Mouse (Mus musculus) kidney, embryonic 15.5 days (tissue): ENCODE data around the gene 4933428G20Rik. TPM values are rescaled to one million over a fixed set of nuclear protein-coding genes. Genes with fewer than 3 reads are reported as not detected.

ENCODE experiments used
- ATAC-seq: fragments of 200-750 bp; cut with Nextera tagmentation; replicated peaks from 2 replicates; pipeline ENCODE4 v1.8.0; 2017; ENCODE audit warnings: moderate TSS enrichment; ENCODE audit not compliant: low FRiP score
- H3K27ac ChIP-seq: fragments of 300-500 bp; sonication (generic); 2 replicates; pipeline ENCODE4 v1.5.1; 2015; ENCODE audit warnings: mild to moderate bottlenecking, inconsistent platforms
- H3K27me3 ChIP-seq: fragments of 300-500 bp; sonication (generic); 2 replicates; pipeline ENCODE4 v1.6.1; 2015; ENCODE audit warnings: inconsistent platforms
- H3K36me3 ChIP-seq: fragments of 300-500 bp; sonication (generic); 2 replicates; pipeline ENCODE4 v1.6.1; 2015; ENCODE audit warnings: inconsistent platforms
- H3K4me1 ChIP-seq: fragments of 300-500 bp; sonication (generic); 2 replicates; pipeline ENCODE4 v1.6.1; 2015; ENCODE audit warnings: inconsistent platforms
- H3K4me2 ChIP-seq: fragments of 300-500 bp; sonication (generic); 2 replicates; pipeline ENCODE4 v1.6.1; 2015; ENCODE audit warnings: moderate library complexity, mild to moderate bottlenecking, inconsistent platforms
- H3K4me3 ChIP-seq: fragments of 300-500 bp; sonication (generic); replicated peaks from 2 replicates; pipeline ENCODE4 v1.5.1; 2015; ENCODE audit warnings: mild to moderate bottlenecking, inconsistent platforms
- H3K9ac ChIP-seq: fragments of 300-500 bp; sonication (generic); 2 replicates; pipeline ENCODE4 v1.6.1; 2015; ENCODE audit warnings: mild to moderate bottlenecking, inconsistent platforms
- H3K9me3 ChIP-seq: fragments of 300-500 bp; sonication (generic); replicated peaks from 2 replicates; pipeline ENCODE4 v1.6.1; 2016; ENCODE audit warnings: inconsistent platforms
- WGBS: fragments of 180-500 bp; shearing (Covaris S2); methylation state at CpG from one replicate; pipeline ENCODE4 v1.1.7; 2015; ENCODE audit warnings: mixed read lengths; 5-methylcytosine and 5-hydroxymethylcytosine counted together
- polyA plus RNA-seq: library from polyadenylated mRNA; unstranded; fragments of >200 nt; fragmentation: Nextera tagmentation; extraction: Ambion mirVana; gene quantifications from 2 replicates; pipeline ENCODE4 v1.2.1, GENCODE M21; 2015

The 4933428G20Rik gene
- polyA plus RNA-seq, 1 experiment from 2014 or later, result 0.84 TPM

- no peak overlapping the region for H3K4me2 ChIP-seq
- H3K9ac ChIP-seq, result no peak overlapping the region
- H3K27ac ChIP-seq, result no peak overlapping the region
- H3K36me3 ChIP-seq, result no peaks in the 10 kb centered on the region
- no peak for ATAC-seq
- H3K4me3 ChIP-seq, result no peak overlapping the region
- H3K9me3 ChIP-seq, result no peaks in the 10 kb centered on the region
- H3K4me1 ChIP-seq, result peaks cover 62% of the 10 kb centered on the region
- 48% methylated on average over 5 of the region's 5 CpGs for WGBS
- peaks cover 73% of the 10 kb centered on the region for H3K27me3 ChIP-seq
Observed at GRCm38 (mm10) chr11:97539622-97540021, 39.5 kb upstream of the 4933428G20Rik start.

- peak overlapping the region; percentile 79 for H3K4me2 ChIP-seq
- no peaks in the 10 kb centered on the region for H3K36me3 ChIP-seq
- no peaks in the 10 kb centered on the region for H3K9me3 ChIP-seq
- 31% methylated on average over 12 of the region's 12 CpGs for whole genome bisulfite sequencing
- peaks cover 71% of the 10 kb centered on the region for H3K4me1 ChIP-seq
- H3K27me3 ChIP-seq, result peaks cover 82% of the 10 kb centered on the region
- no peak overlapping the region for H3K27ac ChIP-seq
- H3K9ac ChIP-seq, result 0 out of 2 replicates have a peak overlapping the region, but pooled peaks have one; percentile 31
- H3K4me3 ChIP-seq, result peak overlapping the region; percentile 44
- no peak for ATAC-seq
Observed at GRCm38 (mm10) chr11:97537580-97538089, 37.5 kb upstream of the 4933428G20Rik start.

- Histone ChIP-seq H3K9ac (peak overlapping the region; percentile 31; the same call in 1 of the 2 replicates), H3K4me2 (peak overlapping the region; percentile 79), H3K27me3 (peaks cover 88% of the 10 kb centered on the region), H3K27ac (no peak overlapping the region), H3K36me3 (no peaks in the 10 kb centered on the region), H3K4me3 (peak overlapping the region; percentile 44), H3K9me3 (no peaks in the 10 kb centered on the region), H3K4me1 (peaks cover 71% of the 10 kb centered on the region)
- WGBS, result 1% methylated on average over 36 of the region's 36 CpGs
- peak; percentile 62 for ATAC-seq
Observed at GRCm38 (mm10) chr11:97536835-97537579, 36.9 kb upstream of the 4933428G20Rik start.

- H3K4me2 ChIP-seq, result peak overlapping the region; percentile 79
- no peaks in the 10 kb centered on the region for H3K9me3 ChIP-seq
- peak overlapping the region; percentile 44 for H3K4me3 ChIP-seq
- ATAC-seq, result no peak
- 0 out of 2 replicates have a peak overlapping the region, but pooled peaks have one; percentile 31 for H3K9ac ChIP-seq
- H3K27ac ChIP-seq, result no peak overlapping the region
- peaks cover 88% of the 10 kb centered on the region for H3K27me3 ChIP-seq
- WGBS, result 12% methylated on average over 35 of the region's 35 CpGs
- H3K36me3 ChIP-seq, result no peaks in the 10 kb centered on the region
- H3K4me1 ChIP-seq, result peaks cover 72% of the 10 kb centered on the region
Observed at GRCm38 (mm10) chr11:97536083-97536747, 36.1 kb upstream of the 4933428G20Rik start.

- H3K4me1 ChIP-seq, result peaks cover 68% of the 10 kb centered on the region
- WGBS, result 44% methylated on average over 5 of the region's 5 CpGs
- no peak for ATAC-seq
Observed at GRCm38 (mm10) chr11:97535660-97536059, 35.5 kb upstream of the 4933428G20Rik start.

GRCm38 (mm10) chr11:97535308-97535630 is 35.1 kb upstream of the 4933428G20Rik start:
- Histone ChIP-seq H3K36me3 (no peaks in the 10 kb centered on the region), H3K9me3 (no peaks in the 10 kb centered on the region), H3K27ac (no peak overlapping the region), H3K27me3 (peaks cover 90% of the 10 kb centered on the region), H3K4me1 (peaks cover 64% of the 10 kb centered on the region), H3K9ac (no peak overlapping the region), H3K4me3 (peak overlapping the region; percentile 29), H3K4me2 (no peak overlapping the region; the same call in 1 of the 2 replicates)
- ATAC-seq, result no peak
- 33% methylated on average over 5 of the region's 5 CpGs for WGBS

More at GRCm38 (mm10) chr11:97535660-97536059, 35.5 kb upstream of the 4933428G20Rik start:
- H3K4me2 ChIP-seq, result no peak overlapping the region
- H3K36me3 ChIP-seq, result no peaks in the 10 kb centered on the region
- no peak overlapping the region for H3K27ac ChIP-seq
- no peaks in the 10 kb centered on the region for H3K9me3 ChIP-seq
- H3K27me3 ChIP-seq, result peaks cover 88% of the 10 kb centered on the region
- H3K9ac ChIP-seq, result no peak overlapping the region
- H3K4me3 ChIP-seq, result no peak overlapping the region

- Histone ChIP-seq H3K9me3 (no peaks in the 10 kb centered on the region), H3K27me3 (peaks cover 89% of the 10 kb centered on the region), H3K4me1 (peaks cover 61% of the 10 kb centered on the region), H3K9ac (no peak overlapping the region), H3K27ac (no peak overlapping the region), H3K36me3 (no peaks in the 10 kb centered on the region), H3K4me3 (peak overlapping the region; percentile 29), H3K4me2 (peak overlapping the region; percentile 53)
- WGBS, result 3% methylated on average over 80 of the region's 95 CpGs
- ATAC-seq, result no peak
Observed at GRCm38 (mm10) chr11:97534442-97535307, 34.5 kb upstream of the 4933428G20Rik start.

- WGBS, result 25% methylated on average over 7 of the region's 7 CpGs
- H3K9ac ChIP-seq, result no peak overlapping the region
- peaks cover 58% of the 10 kb centered on the region for H3K4me1 ChIP-seq
- no peak overlapping the region for H3K4me3 ChIP-seq
- H3K9me3 ChIP-seq, result no peaks in the 10 kb centered on the region
- no peak overlapping the region for H3K4me2 ChIP-seq
- H3K27me3 ChIP-seq, result peaks cover 80% of the 10 kb centered on the region
- H3K36me3 ChIP-seq, result no peaks in the 10 kb centered on the region
- ATAC-seq, result no peak
- H3K27ac ChIP-seq, result no peak overlapping the region
Observed at GRCm38 (mm10) chr11:97533653-97534052, 33.5 kb upstream of the 4933428G20Rik start.

- no peaks in the 10 kb centered on the region for H3K9me3 ChIP-seq
- H3K4me2 ChIP-seq, result peak overlapping the region; percentile 50
- WGBS, result 4% methylated on average over 20 of the region's 20 CpGs
- H3K4me3 ChIP-seq, result peak overlapping the region; percentile 23
- peaks cover 58% of the 10 kb centered on the region for H3K4me1 ChIP-seq
- no peaks in the 10 kb centered on the region for H3K36me3 ChIP-seq
- ATAC-seq, result peak; percentile 27; the same call in 1 of the 2 replicates
- no peak overlapping the region for H3K27ac ChIP-seq
- no peak overlapping the region for H3K9ac ChIP-seq
- H3K27me3 ChIP-seq, result peaks cover 74% of the 10 kb centered on the region
Observed at GRCm38 (mm10) chr11:97532950-97533582, 32.9 kb upstream of the 4933428G20Rik start.

- ATAC-seq, result no peak
- Histone ChIP-seq H3K9me3 (no peaks in the 10 kb centered on the region), H3K4me2 (peak overlapping the region; percentile 87), H3K27me3 (peaks cover 67% of the 10 kb centered on the region), H3K4me1 (peaks cover 54% of the 10 kb centered on the region), H3K9ac (no peak overlapping the region), H3K27ac (no peak overlapping the region), H3K4me3 (no peak overlapping the region), H3K36me3 (no peaks in the 10 kb centered on the region)
- 18% methylated on average over 8 of the region's 8 CpGs for WGBS
Observed at GRCm38 (mm10) chr11:97532354-97532753, 32.2 kb upstream of the 4933428G20Rik start.
